8 mouse cellular contexts compared by ENCODE assay signal in genomic region chr2:163471710-163472465, GRCm38 (mm10). TPM values are rescaled to one million over a fixed set of nuclear protein-coding genes. Genes with fewer than 3 reads are reported as not detected.
DNase-seq lines count a peak whose midpoint lies in the region; ATAC-seq and TF ChIP-seq lines count a peak whose summit lies in the region.

No protein-coding gene starts in this region.

- peak overlapping the region; percentile 74 for H3K9ac ChIP-seq in limb, embryonic 14.5 days (ENCODE audit: low read depth, low read length, severe bottlenecking)

- 4% methylated on average over 33 of the region's 36 CpGs for WGBS in limb, embryonic 14.5 days

- H3K4me2 ChIP-seq in limb, embryonic 14.5 days (replicated peaks; ENCODE audit: low read depth, low read length, severe bottlenecking): peak overlapping the region; percentile 91

- H3K36me3 ChIP-seq in limb, embryonic 14.5 days (ENCODE audit: control insufficient read depth, insufficient read depth, low read length): peaks cover 21% of the 10 kb centered on the region

- peaks cover 3% of the 10 kb centered on the region for H3K4me1 ChIP-seq in cortical plate, adult 2 months (ENCODE audit: control insufficient read depth, insufficient read depth, low read length)
- H3K4me1 ChIP-seq in limb, embryonic 14.5 days (ENCODE audit: control insufficient read depth, insufficient read depth, low read length): peaks cover 9% of the 10 kb centered on the region

- H3K4me3 ChIP-seq in left cerebral cortex, adult 2 months: peak overlapping the region; percentile 84
- H3K4me3 ChIP-seq in cortical plate, adult 2 months (ENCODE audit: insufficient read depth, low read length): peak overlapping the region; percentile 68
- H3K4me3 ChIP-seq in limb, embryonic 14.5 days (replicated peaks; ENCODE audit: low read length): peak overlapping the region; percentile 86

- H3K9me3 ChIP-seq in limb, embryonic 14.5 days (ENCODE audit: control insufficient read depth, low read length): no peaks in the 10 kb centered on the region

- TF ChIP-seq POLR2A in cortical plate, adult 2 months (IDR thresholded peaks at IDR 0.05; ENCODE audit: extremely low read depth, insufficient read depth, low read length): no peak
- no peak for TF ChIP-seq POLR2A in limb, embryonic 14.5 days (IDR thresholded peaks at IDR 0.05; ENCODE audit: borderline replicate concordance, extremely low read depth, insufficient read depth, insufficient read length)

- TF ChIP-seq CTCF in left cerebral cortex, adult 2 months (IDR thresholded peaks at IDR 0.05): no peak
- TF ChIP-seq CTCF in cortical plate, adult 2 months (IDR thresholded peaks at IDR 0.05; ENCODE audit: extremely low read depth, insufficient read depth, low read length): no peak

- no peak for DNase-seq in left cerebral cortex, adult 2 months (ENCODE audit: extremely low spot score in 1 of 2, low spot score in 2 of 2)
- no peak for DNase-seq in left cerebral cortex, adult 18-20 months (ENCODE audit: low spot score in 2 of 2)
- DNase-seq in heart, postnatal 14 days: peak; percentile 17 to 23
- DNase-seq in limb, embryonic 14.5 days (ENCODE audit: low spot score): no peak
- DNase-seq in layer of hippocampus, adult 9-10 months (ENCODE audit: low spot score): no peak
- no peak for DNase-seq in right cerebral cortex, postnatal 4 days

- intact Hi-C loops in left cerebral cortex, adult 2 months (cut with DNase I): loop anchor here (1.0 kb wide), 1 partner anchor 53 kb away; no protein-coding TSS in a partner anchor
- intact Hi-C loops in heart, postnatal 14 days (cut with DNase I): loop anchor here (1.0 to 2.0 kb wide), 2 partner anchors 18 to 51 kb away; no protein-coding TSS in a partner anchor

- peak overlapping the region; percentile 85 for H3K27ac ChIP-seq in left cerebral cortex, adult 2 months
- no peak overlapping the region; the same call in 1 of the 2 replicates for H3K27ac ChIP-seq in cortical plate, adult 2 months (ENCODE audit: insufficient read depth, low read length)
- H3K27ac ChIP-seq in limb, embryonic 14.5 days (replicated peaks; ENCODE audit: low read depth, low read length): no peak overlapping the region; the same call in 1 of the 2 replicates

- no peaks in the 10 kb centered on the region for H3K27me3 ChIP-seq in limb, embryonic 14.5 days (ENCODE audit: control insufficient read depth, insufficient read depth, low read length)

- peak; percentile 60 for ATAC-seq in limb, embryonic 14.5 days (ENCODE audit: low FRiP score, low read depth)
- ATAC-seq in monocyte, adult 5-6 weeks (replicated peaks; ENCODE audit: insufficient number of reproducible peaks, low FRiP score, low TSS enrichment, poor library complexity, severe bottlenecking): peak; percentile 16

RNA-seq across cellular contexts. Expression of gene Fitm2, which starts 0.5 kb away (rescaled TPM):
- total RNA-seq in left cerebral cortex, adult 2 months (2021): 10 to 100 TPM; 19.2 to 20.2 TPM
- 10 to 100 TPM; 20.1 to 20.8 TPM for total RNA-seq in left cerebral cortex, adult 18-20 months (2021)
- polyA plus RNA-seq in cortical plate, adult 2 months (2012; rRNA removed): 11.5 and 12.3 TPM in 2 replicates
- 100 to 1,000 TPM; 145 to 152 TPM for total RNA-seq in heart, postnatal 14 days (2021)
- polyA plus RNA-seq in limb, embryonic 14.5 days (2012; rRNA removed): 7.5 and 8.3 TPM in 2 replicates
- 9.5 and 11.0 TPM in 2 replicates for polyA plus RNA-seq in limb, embryonic 14.5 days (2014; fragmentation: Nextera tagmentation; extraction: Ambion mirVana)
- total RNA-seq in monocyte, adult 5-6 weeks (2017): 2.2 to 3.4 TPM (median 3.2 TPM) in 3 replicates

RNA-seq across cellular contexts. Expression of gene R3hdml, which starts 20.2 kb away (rescaled TPM):
- total RNA-seq in left cerebral cortex, adult 2 months (2021): not detected
- not detected for total RNA-seq in left cerebral cortex, adult 18-20 months (2021)
- polyA plus RNA-seq in cortical plate, adult 2 months (2012; rRNA removed): 0.09 TPM in 1 of 2 replicates, not detected in the other
- total RNA-seq in heart, postnatal 14 days (2021): not detected
- 0.14 and 0.16 TPM in 2 replicates for polyA plus RNA-seq in limb, embryonic 14.5 days (2012; rRNA removed)
- 0.36 TPM in 1 of 2 replicates, not detected in the other for polyA plus RNA-seq in limb, embryonic 14.5 days (2014; fragmentation: Nextera tagmentation; extraction: Ambion mirVana)
- not detected in 3 replicates for total RNA-seq in monocyte, adult 5-6 weeks (2017)

RNA-seq across cellular contexts. Expression of gene Gdap1l1, which starts 33.6 kb away (rescaled TPM):
- total RNA-seq in left cerebral cortex, adult 2 months (2021): 10 to 100 TPM; 67.7 to 70.7 TPM
- total RNA-seq in left cerebral cortex, adult 18-20 months (2021): 10 to 100 TPM; 71.5 to 73.3 TPM
- 96.6 and 99.8 TPM in 2 replicates for polyA plus RNA-seq in cortical plate, adult 2 months (2012; rRNA removed)
- total RNA-seq in heart, postnatal 14 days (2021): not detected
- polyA plus RNA-seq in limb, embryonic 14.5 days (2012; rRNA removed): 0.46 and 0.60 TPM in 2 replicates
- 0.22 and 0.43 TPM in 2 replicates for polyA plus RNA-seq in limb, embryonic 14.5 days (2014; fragmentation: Nextera tagmentation; extraction: Ambion mirVana)
- not detected in 3 replicates for total RNA-seq in monocyte, adult 5-6 weeks (2017)

RNA-seq across cellular contexts. Expression of gene Hnf4a, which starts 34.7 kb away (rescaled TPM):
- not detected for total RNA-seq in left cerebral cortex, adult 2 months (2021)
- total RNA-seq in left cerebral cortex, adult 18-20 months (2021): not detected
- polyA plus RNA-seq in cortical plate, adult 2 months (2012; rRNA removed): not detected in 2 replicates
- under 1 TPM in 1 of 2 experiments, not detected in 1; 0.05 TPM for total RNA-seq in heart, postnatal 14 days (2021)
- 0.12 and 0.20 TPM in 2 replicates for polyA plus RNA-seq in limb, embryonic 14.5 days (2012; rRNA removed)
- polyA plus RNA-seq in limb, embryonic 14.5 days (2014; fragmentation: Nextera tagmentation; extraction: Ambion mirVana): not detected in 2 replicates
- not detected in 3 replicates for total RNA-seq in monocyte, adult 5-6 weeks (2017)

RNA-seq across cellular contexts. Expression of gene Oser1, which starts 47.4 kb away (rescaled TPM):
- 10 to 100 TPM; 20.7 to 23.8 TPM for total RNA-seq in left cerebral cortex, adult 2 months (2021)
- 10 to 100 TPM; 22.2 to 25.0 TPM for total RNA-seq in left cerebral cortex, adult 18-20 months (2021)
- 22.2 and 23.4 TPM in 2 replicates for polyA plus RNA-seq in cortical plate, adult 2 months (2012; rRNA removed)
- total RNA-seq in heart, postnatal 14 days (2021): 10 to 100 TPM; 22.3 to 25.3 TPM
- 28.7 and 33.8 TPM in 2 replicates for polyA plus RNA-seq in limb, embryonic 14.5 days (2012; rRNA removed)
- polyA plus RNA-seq in limb, embryonic 14.5 days (2014; fragmentation: Nextera tagmentation; extraction: Ambion mirVana): 85.8 and 88.5 TPM in 2 replicates
- total RNA-seq in monocyte, adult 5-6 weeks (2017): 88.1 to 169 TPM (median 163 TPM) in 3 replicates

Comparison
In these comparisons a context has a peak if more than half of its experiments do, and no peak if none do; other contexts are left out.
1. DNase-seq: peak in heart, postnatal 14 days (2 of 2); none in left cerebral cortex, adult 2 months (0 of 2), left cerebral cortex, adult 18-20 months (0 of 2), limb, embryonic 14.5 days (single experiment), layer of hippocampus, adult 9-10 months (single experiment) and right cerebral cortex, postnatal 4 days (single experiment).
2. RNA of gene Fitm2, which starts 0.5 kb away (total RNA-seq): 145 to 152 TPM in heart, postnatal 14 days; 20.1 to 20.8 TPM in left cerebral cortex, adult 18-20 months, 19.2 to 20.2 TPM in left cerebral cortex, adult 2 months and 2.2 to 3.4 TPM in monocyte, adult 5-6 weeks; every median in the first group is over 4 times any median in the second.
3. RNA of gene Gdap1l1, which starts 33.6 kb away (total RNA-seq): 71.5 to 73.3 TPM in left cerebral cortex, adult 18-20 months and 67.7 to 70.7 TPM in left cerebral cortex, adult 2 months; not detected in heart, postnatal 14 days and not detected in monocyte, adult 5-6 weeks; every median in the first group is over 10 times any median in the second.
4. Peak in every context shown above with its lines, with median percentiles within 50 percentile points of each other: H3K4me3 ChIP-seq.